Mouse (Mus musculus) myocyte (in vitro differentiated cells): Measurements from ENCODE around the gene Mroh3. TPM values are rescaled to one million over a fixed set of nuclear protein-coding genes. Genes with fewer than 3 reads are reported as not detected.

Experiments used
- H3K27me3 ChIP-seq: one replicate; pipeline ENCODE4 v1.6.1; 2011; ENCODE audit not compliant: control insufficient read depth, insufficient read depth, insufficient read length
- H3K36me3 ChIP-seq: one replicate; pipeline ENCODE4 v1.6.1; 2011; ENCODE audit not compliant: control insufficient read depth, insufficient read depth
- H3K4me2 ChIP-seq: one replicate; pipeline ENCODE4 v1.6.1; 2011; ENCODE audit warnings: low read depth, control low read depth
- H3K4me3 ChIP-seq: one replicate; pipeline ENCODE4 v1.5.1; 2011; ENCODE audit warnings: mild to moderate bottlenecking, control low read depth, moderate library complexity
- H3K79me2 ChIP-seq: one replicate; pipeline ENCODE4 v1.6.1; 2011; ENCODE audit not compliant: control insufficient read depth, insufficient read depth
- H3ac ChIP-seq: one replicate; pipeline ENCODE4 v1.6.1; 2011; ENCODE audit not compliant: control insufficient read depth, insufficient read length
- CEBPB ChIP-seq: IDR thresholded peaks from 2 replicates; pipeline ENCODE4 v1.6.1; 2011; ENCODE audit warnings: mild to moderate bottlenecking, moderate library complexity; ENCODE audit not compliant: poor library complexity, insufficient read depth, severe bottlenecking
- E2F4 ChIP-seq: IDR thresholded peaks from one replicate; pipeline ENCODE4 v1.6.1; 2011; ENCODE audit warnings: mild to moderate bottlenecking, control low read depth, moderate library complexity; ENCODE audit not compliant: insufficient read depth
- MAX ChIP-seq: IDR thresholded peaks from one replicate; pipeline ENCODE4 v1.6.1; 2011; ENCODE audit warnings: low read depth, mild to moderate bottlenecking, control low read depth
- MYOD1 ChIP-seq, 3 experiments: IDR thresholded peaks; one replicate each; pipeline ENCODE4 v1.6.1; 2011; ENCODE audit warnings: control low read depth in 2 of 3, low read depth in 2 of 3, mild to moderate bottlenecking in 2 of 3, moderate library complexity in 1 of 3; ENCODE audit not compliant: insufficient read length in 2 of 3, control insufficient read depth in 1 of 3
- MYOG ChIP-seq, 3 experiments: IDR thresholded peaks; one replicate each; pipeline ENCODE4 v1.6.1; 2011; ENCODE audit warnings: control low read depth in 2 of 3, low read depth in 2 of 3, mild to moderate bottlenecking in 2 of 3; ENCODE audit not compliant: insufficient read length in 2 of 3, control insufficient read depth in 1 of 3, insufficient read depth in 1 of 3
- POLR2A ChIP-seq: IDR thresholded peaks from one replicate; pipeline ENCODE4 v1.6.1; 2011; ENCODE audit warnings: low read depth, mild to moderate bottlenecking, control low read depth, moderate library complexity; ENCODE audit not compliant: insufficient read length
- POLR2AphosphoS2 ChIP-seq: IDR thresholded peaks from one replicate; pipeline ENCODE4 v1.6.1; 2011; ENCODE audit warnings: low read depth, control low read depth; ENCODE audit not compliant: insufficient read length
- REST ChIP-seq: IDR thresholded peaks from one replicate; pipeline ENCODE4 v1.6.1; 2011; ENCODE audit warnings: mild to moderate bottlenecking, control low read depth, moderate library complexity; ENCODE audit not compliant: insufficient read depth, insufficient read length
- SRF ChIP-seq: IDR thresholded peaks from one replicate; pipeline ENCODE4 v1.6.1; 2011; ENCODE audit warnings: low read depth; ENCODE audit not compliant: control insufficient read depth, insufficient read length
- TCF12 ChIP-seq: IDR thresholded peaks from one replicate; pipeline ENCODE4 v1.6.1; 2011; ENCODE audit warnings: mild to moderate bottlenecking, control low read depth; ENCODE audit not compliant: poor library complexity, insufficient read depth, severe bottlenecking
- TCF3 ChIP-seq: IDR thresholded peaks from one replicate; pipeline ENCODE4 v1.6.1; 2011; ENCODE audit warnings: low read depth, control low read depth; ENCODE audit not compliant: insufficient read length
- USF1 ChIP-seq: IDR thresholded peaks from one replicate; pipeline ENCODE4 v1.6.1; 2011; ENCODE audit warnings: low read depth, mild to moderate bottlenecking, control low read depth, moderate library complexity
- polyA plus RNA-seq: library from polyadenylated mRNA; unstranded; fragments of >200 nt; fragmentation: generic; extraction: Trizol; gene quantifications from one replicate; pipeline ENCODE4 v1.2.1, GENCODE M21; 2012; ENCODE audit warnings: missing spikeins

The Mroh3 gene
- polyA plus RNA-seq, 1 experiment = 0.16 TPM

DNA sequence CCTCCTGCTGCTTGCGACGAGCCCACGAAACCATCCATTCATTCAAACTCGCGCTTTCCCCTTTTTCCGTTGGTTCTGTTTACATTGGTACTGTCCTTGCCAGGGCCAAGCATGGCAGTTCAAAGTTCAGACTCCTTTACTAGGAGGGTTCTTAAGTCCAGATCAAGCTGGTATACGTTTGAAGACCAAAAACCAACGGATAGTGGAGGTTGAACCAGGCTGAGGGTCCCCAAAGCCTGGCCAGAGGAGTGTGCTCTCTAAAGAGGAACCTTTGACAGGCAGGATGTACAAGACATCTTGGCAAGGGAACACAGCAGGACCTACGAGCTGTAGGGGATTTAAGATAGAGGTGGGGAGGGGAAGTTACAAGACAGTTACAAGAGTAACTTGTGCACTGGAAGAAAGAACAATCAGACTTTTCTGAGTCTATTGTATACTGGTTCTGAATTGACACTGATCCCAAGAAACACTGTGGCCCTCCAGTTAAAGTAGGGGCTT lies 22.0 kb upstream of the Mroh3 start:
- TF ChIP-seq TCF12 = no peak
- no peak for TF ChIP-seq POLR2AphosphoS2
- no peak for TF ChIP-seq E2F4
- no peak for TF ChIP-seq MYOD1 (IDR thresholded peaks at IDR 0.05; ENCODE audit: control insufficient read depth in 1 of 3, insufficient read length in 2 of 3, low read depth in 2 of 3)
- no peak for TF ChIP-seq POLR2A
- no peak for TF ChIP-seq SRF
- no peak for TF ChIP-seq MAX
- TF ChIP-seq MYOG (IDR thresholded peaks at IDR 0.05; ENCODE audit: control insufficient read depth in 1 of 3, insufficient read depth in 1 of 3, insufficient read length in 2 of 3, low read depth in 2 of 3) = no peak
- no peak for TF ChIP-seq USF1
- no peak for TF ChIP-seq REST
- no peak for TF ChIP-seq CEBPB
- no peak for TF ChIP-seq TCF3
- H3K27me3 ChIP-seq = no peaks in the 10 kb centered on the region

DNA sequence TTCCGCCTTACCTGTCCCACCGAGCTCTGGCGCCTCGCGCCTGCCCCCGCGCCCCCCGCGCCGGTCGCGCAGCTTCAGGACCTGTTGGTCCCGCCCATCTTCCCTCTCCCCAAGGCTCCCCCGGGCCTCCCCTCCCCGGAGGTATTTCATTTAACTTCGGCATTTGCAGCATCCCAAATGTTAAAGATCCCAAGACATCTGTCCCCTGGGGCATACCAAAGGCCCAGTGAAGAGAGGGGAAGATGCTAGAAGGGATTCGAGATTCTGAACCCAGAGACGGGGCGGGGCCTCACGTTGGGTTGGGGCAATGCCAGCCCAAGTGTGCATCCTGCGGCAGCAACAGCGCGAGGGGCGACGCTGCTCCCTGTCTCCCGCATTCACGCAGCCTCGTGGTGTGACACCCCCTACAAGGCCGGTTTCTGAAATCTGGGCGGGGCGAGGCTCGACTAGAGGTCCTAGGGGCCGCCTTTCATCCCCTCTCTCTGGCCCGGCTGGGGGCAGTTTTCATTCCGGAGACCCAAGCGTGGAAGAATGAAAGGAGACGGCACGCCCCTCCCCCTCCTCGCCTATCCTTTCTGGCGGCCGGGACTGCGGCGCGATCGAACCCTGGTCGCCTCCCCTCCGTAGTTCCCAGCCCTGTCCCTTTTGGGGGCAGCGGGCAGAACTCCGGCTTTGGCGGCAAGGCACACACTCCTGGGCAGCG lies 21.4 kb upstream of the Mroh3 start, which contains the start of gene Inava:
Gene Inava (minus strand): TSS at position 373 of the 703 bp plus-strand sequence.
- H3K36me3 ChIP-seq = no peaks in the 10 kb centered on the region
- peak within 1 kb of the TSS; percentile 34 for H3ac ChIP-seq
- H3K4me2 ChIP-seq = peak within 1 kb of the TSS; percentile 90
- no peaks in the 10 kb centered on the region for H3K27me3 ChIP-seq
- peak in 1 of 3 experiments; percentile 27 for TF ChIP-seq MYOG (IDR thresholded peaks at IDR 0.05; ENCODE audit: control insufficient read depth in 1 of 3, insufficient read depth in 1 of 3, insufficient read length in 2 of 3, low read depth in 2 of 3)
- no peak for TF ChIP-seq POLR2AphosphoS2
- peak; percentile 72 for TF ChIP-seq POLR2A
- H3K79me2 ChIP-seq = peaks cover 41% of the 10 kb centered on the region
- H3K4me3 ChIP-seq = peak within 1 kb of the TSS; percentile 56

More for the DNA sequence above, 22.0 kb upstream of the Mroh3 start:
- H3K4me3 ChIP-seq = peak overlapping the region; percentile 56
- peak overlapping the region; percentile 90 for H3K4me2 ChIP-seq
- H3K36me3 ChIP-seq = no peaks in the 10 kb centered on the region
- peak overlapping the region; percentile 34 for H3ac ChIP-seq
- peaks cover 36% of the 10 kb centered on the region for H3K79me2 ChIP-seq

DNA sequence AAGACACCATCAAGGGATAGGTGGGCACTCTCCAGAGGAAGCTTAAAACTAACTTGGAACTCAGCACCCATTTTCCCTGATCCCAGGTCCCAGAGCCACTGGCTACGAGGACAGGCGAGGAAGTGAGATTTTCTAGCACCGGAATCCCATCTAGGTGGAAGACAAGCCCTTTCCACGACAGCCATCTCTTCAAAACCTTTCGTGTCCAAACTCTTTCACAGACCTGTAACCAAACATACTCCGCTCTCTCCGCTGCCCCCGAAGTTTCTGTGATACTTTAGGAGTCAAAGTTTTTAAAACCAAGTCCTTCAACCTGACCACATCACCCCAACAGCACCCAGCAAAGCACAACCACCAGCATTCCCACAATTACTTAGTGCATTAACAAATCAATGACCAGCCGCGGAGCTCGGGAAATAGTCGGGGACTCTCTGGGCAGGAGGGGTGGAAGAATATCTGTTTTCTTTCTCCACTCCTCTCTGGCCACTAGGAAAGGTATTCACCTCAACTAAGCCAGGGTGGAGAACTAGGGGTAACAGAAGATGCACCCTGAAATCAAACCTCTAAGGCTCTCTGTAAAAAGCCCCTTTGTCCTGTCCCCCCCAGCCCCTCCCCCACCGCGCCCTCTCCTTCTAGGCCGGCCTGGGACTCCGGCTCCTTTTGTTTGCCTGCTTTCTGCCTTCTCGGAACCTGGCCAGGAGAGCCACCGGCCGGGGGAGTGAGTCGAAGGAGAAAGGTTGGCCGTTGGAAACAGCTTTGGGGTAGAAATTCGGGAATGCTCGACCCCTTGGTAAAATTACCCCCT lies 20.6 kb upstream of the Mroh3 start:
- TF ChIP-seq E2F4 = no peak
- TF ChIP-seq USF1 = no peak
- no peak for TF ChIP-seq POLR2A
- no peak for TF ChIP-seq MYOG (IDR thresholded peaks at IDR 0.05; ENCODE audit: control insufficient read depth in 1 of 3, insufficient read depth in 1 of 3, insufficient read length in 2 of 3, low read depth in 2 of 3)
- no peak for TF ChIP-seq CEBPB
- TF ChIP-seq TCF12 = no peak
- no peak for TF ChIP-seq SRF
- no peak for TF ChIP-seq MAX
- no peak for TF ChIP-seq POLR2AphosphoS2
- TF ChIP-seq MYOD1 (IDR thresholded peaks at IDR 0.05; ENCODE audit: control insufficient read depth in 1 of 3, insufficient read length in 2 of 3, low read depth in 2 of 3) = no peak
- no peak for TF ChIP-seq REST
- no peak for TF ChIP-seq TCF3
- Histone ChIP-seq H3ac (peak overlapping the region; percentile 34), H3K4me2 (peak overlapping the region; percentile 90), H3K36me3 (no peaks in the 10 kb centered on the region), H3K79me2 (peaks cover 41% of the 10 kb centered on the region), H3K27me3 (no peaks in the 10 kb centered on the region), H3K4me3 (peak overlapping the region; percentile 56)

DNA sequence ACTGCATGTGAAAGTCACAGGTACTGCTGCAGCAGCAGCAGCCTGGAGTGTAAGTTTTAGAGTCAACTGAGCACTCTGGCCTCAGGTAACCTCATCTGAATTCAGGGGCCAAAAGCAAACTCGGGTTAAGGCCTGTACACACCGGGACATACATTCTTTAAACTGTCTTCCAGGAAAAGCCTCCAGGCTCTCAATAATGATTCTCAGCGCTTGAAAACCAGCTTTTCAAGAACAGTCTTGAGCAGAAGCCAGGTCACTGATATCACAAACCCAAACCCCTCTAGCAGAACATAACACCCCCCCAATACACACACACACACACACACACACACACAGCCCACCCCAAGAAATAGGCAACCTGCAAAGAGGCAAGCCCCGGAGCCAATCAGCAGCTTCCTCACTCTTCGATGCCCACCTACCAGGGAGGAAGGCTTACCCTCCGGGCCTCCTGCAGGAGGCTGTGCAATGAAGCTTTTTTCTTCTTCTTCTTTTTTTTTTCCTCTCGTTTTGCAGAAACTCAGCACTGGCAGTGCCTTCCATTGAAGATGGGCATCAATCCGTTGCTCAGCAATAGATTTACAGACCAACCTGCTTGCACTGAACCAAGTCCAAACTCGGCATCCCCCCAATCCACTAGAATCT lies 19.8 kb upstream of the Mroh3 start:
- Histone ChIP-seq H3K36me3 (no peaks in the 10 kb centered on the region), H3K27me3 (no peaks in the 10 kb centered on the region), H3K4me3 (peak overlapping the region; percentile 56), H3K4me2 (peak overlapping the region; percentile 90), H3ac (no peak overlapping the region), H3K79me2 (peaks cover 45% of the 10 kb centered on the region)
- TF ChIP-seq E2F4 (no peak), MAX (no peak), TCF12 (no peak), POLR2AphosphoS2 (no peak), MYOG (IDR thresholded peaks at IDR 0.05; ENCODE audit: control insufficient read depth in 1 of 3, insufficient read depth in 1 of 3, insufficient read length in 2 of 3, low read depth in 2 of 3) (no peak), REST (no peak), TCF3 (no peak), CEBPB (no peak), SRF (no peak), USF1 (no peak), POLR2A (no peak), MYOD1 (IDR thresholded peaks at IDR 0.05; ENCODE audit: control insufficient read depth in 1 of 3, insufficient read length in 2 of 3, low read depth in 2 of 3) (no peak)
